Mouse (Mus musculus) layer of hippocampus, adult 8-10 months (tissue): ENCODE measurements at regions not wholly inside any gene's neighbourhood (a gene's known extent, or its start where the extent isn't known, plus 50 kb on each side); places are given as distances from the start of the nearest gene placed in this dataset.

Source experiments
- DNase-seq, 2 experiments: peaks; one replicate each; pipeline ENCODE4 v3.0.0; 2022; ENCODE audit warnings: low spot score in 2 of 2

GRCm38 (mm10) chr5:138875180-138876076, 55.5 kb downstream of the Gm5294 start:
- DNase-seq, result no peak

- DNase-seq, result no peak
These were observed 61.9 kb downstream of the Gm5294 start for GRCm38 (mm10) chr5:138881649-138882226.

GRCm38 (mm10) chr5:138883573-138883972, 63.7 kb downstream of the Gm5294 start:
- no peak for DNase-seq

GRCm38 (mm10) chr5:138885905-138886304, 66.0 kb downstream of the Gm5294 start:
- DNase-seq, result no peak

- DNase-seq, result no peak
These were observed 68.9 kb downstream of the Gm5294 start for GRCm38 (mm10) chr5:138888749-138889148.

- DNase-seq, result no peak
These were observed 69.9 kb downstream of the Gm5294 start for GRCm38 (mm10) chr5:138889760-138890159.

GRCm38 (mm10) chr5:138894496-138894895, 74.6 kb downstream of the Gm5294 start:
- DNase-seq, result peak; percentile 28 to 56

GRCm38 (mm10) chr5:138897255-138897654, 77.4 kb downstream of the Gm5294 start:
- no peak for DNase-seq

- no peak for DNase-seq
These were observed 78.6 kb downstream of the Gm5294 start for GRCm38 (mm10) chr5:138898440-138898839.

GRCm38 (mm10) chr5:138900952-138901599, 81.2 kb downstream of the Gm5294 start:
- peak; percentile 40 to 49 for DNase-seq

- DNase-seq, result no peak
These were observed 82.4 kb downstream of the Gm5294 start for GRCm38 (mm10) chr5:138902316-138902715.

- DNase-seq, result no peak
These were observed 85.1 kb downstream of the Pdgfa start for GRCm38 (mm10) chr5:138911769-138912710.

GRCm38 (mm10) chr5:138912711-138913105, 84.5 kb downstream of the Pdgfa start:
- no peak for DNase-seq

GRCm38 (mm10) chr5:138915068-138915467, 82.1 kb downstream of the Pdgfa start:
- no peak for DNase-seq

GRCm38 (mm10) chr5:138915496-138915895, 81.7 kb downstream of the Pdgfa start:
- no peak for DNase-seq

GRCm38 (mm10) chr5:138920156-138920845, 76.9 kb downstream of the Pdgfa start:
- peak; percentile 75 to 77 for DNase-seq

- DNase-seq, result no peak
These were observed 75.1 kb downstream of the Pdgfa start for GRCm38 (mm10) chr5:138922116-138922515.
